Comparison of ENCODE assay signal across 8 mouse cellular contexts in the genomic region with DNA sequence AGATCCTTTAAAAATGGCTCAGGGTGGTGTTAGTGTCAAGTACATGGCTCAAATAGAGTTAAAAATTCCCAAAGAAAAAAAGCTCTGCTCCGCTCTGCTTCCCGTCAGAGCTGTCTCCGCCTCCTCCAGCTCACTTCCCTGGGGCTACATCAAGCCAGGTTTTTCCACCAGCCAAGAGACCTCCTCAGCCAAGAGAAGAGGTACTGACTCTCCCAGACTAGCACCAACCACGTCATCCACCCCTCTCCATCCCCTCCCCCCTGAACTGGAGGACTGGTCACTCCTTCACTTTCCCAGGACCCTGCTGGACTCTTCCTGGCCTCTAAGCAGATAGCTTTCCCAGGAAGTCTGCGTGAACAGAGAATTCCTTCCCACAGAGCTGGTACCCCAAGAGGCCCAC. TPM values are rescaled to one million over a fixed set of nuclear protein-coding genes. Genes with fewer than 3 reads are reported as not detected.
DNase-seq lines count a peak whose midpoint lies in the region; ATAC-seq lines count a peak whose summit lies in the region.

No protein-coding gene starts in this region.

- H3K27ac ChIP-seq in hindbrain, embryonic 13.5 days: peak overlapping the region; percentile 94
- H3K27ac ChIP-seq in limb, embryonic 12.5 days: peak overlapping the region; percentile 94
- peak overlapping the region; percentile 93 for H3K27ac ChIP-seq in midbrain, embryonic 14.5 days (replicated peaks; ENCODE audit: low read depth, low read length)

- H3K9ac ChIP-seq in hindbrain, embryonic 13.5 days: peak overlapping the region; percentile 97
- peak overlapping the region; percentile 92 for H3K9ac ChIP-seq in limb, embryonic 12.5 days (replicated peaks)
- H3K9ac ChIP-seq in midbrain, embryonic 14.5 days (replicated peaks; ENCODE audit: low read length): peak overlapping the region; percentile 97; the same call in 1 of the 2 replicates

- H3K4me1 ChIP-seq in hindbrain, embryonic 13.5 days (replicated peaks): peaks cover 38% of the 10 kb centered on the region
- H3K4me1 ChIP-seq in limb, embryonic 12.5 days (replicated peaks): peaks cover 30% of the 10 kb centered on the region
- H3K4me1 ChIP-seq in midbrain, embryonic 14.5 days (ENCODE audit: control insufficient read depth, insufficient read depth, low read length): peaks cover 20% of the 10 kb centered on the region

- DNase-seq in layer of hippocampus, adult 11-12 months (ENCODE audit: low spot score): peak; percentile 71
- no peak for DNase-seq in layer of hippocampus, adult 9-10 months (ENCODE audit: low spot score)
- DNase-seq in cerebellum, adult 9-11 months: peak; percentile 78
- DNase-seq in frontal cortex, postnatal 36 days (ENCODE audit: low spot score in 2 of 2): peak; percentile 70 to 75
- peak; percentile 72 for DNase-seq in midbrain, embryonic 14.5 days

- peak overlapping the region; percentile 86 for H3K4me2 ChIP-seq in hindbrain, embryonic 13.5 days
- H3K4me2 ChIP-seq in limb, embryonic 12.5 days: peak overlapping the region; percentile 89
- peak overlapping the region; percentile 89 for H3K4me2 ChIP-seq in midbrain, embryonic 14.5 days (ENCODE audit: low read length)

- H3K4me3 ChIP-seq in hindbrain, embryonic 13.5 days: peak overlapping the region; percentile 86
- peak overlapping the region; percentile 96 for H3K4me3 ChIP-seq in limb, embryonic 12.5 days (replicated peaks)
- peak overlapping the region; percentile 85 for H3K4me3 ChIP-seq in midbrain, embryonic 14.5 days (replicated peaks; ENCODE audit: low read depth, low read length)

- peak; percentile 37 for ATAC-seq in hindbrain, embryonic 13.5 days (ENCODE audit: low FRiP score)
- ATAC-seq in limb, embryonic 12.5 days (ENCODE audit: insufficient number of reproducible peaks, insufficient read depth, low FRiP score, low TSS enrichment, low read depth): peak; percentile 68
- ATAC-seq in midbrain, embryonic 14.5 days (ENCODE audit: low FRiP score, low TSS enrichment): peak; percentile 51; the same call in 1 of the 2 replicates
- no peak for ATAC-seq in erythroid progenitor cell, adult 5-6 weeks (replicated peaks; ENCODE audit: low FRiP score, poor library complexity, severe bottlenecking)

- no peaks in the 10 kb centered on the region for H3K27me3 ChIP-seq in hindbrain, embryonic 13.5 days
- H3K27me3 ChIP-seq in limb, embryonic 12.5 days: no peaks in the 10 kb centered on the region
- H3K27me3 ChIP-seq in midbrain, embryonic 14.5 days (ENCODE audit: control insufficient read depth, insufficient read depth, low read length): no peaks in the 10 kb centered on the region

- peaks cover 54% of the 10 kb centered on the region for H3K36me3 ChIP-seq in hindbrain, embryonic 13.5 days
- H3K36me3 ChIP-seq in limb, embryonic 12.5 days: peaks cover 55% of the 10 kb centered on the region
- H3K36me3 ChIP-seq in midbrain, embryonic 14.5 days (ENCODE audit: control insufficient read depth, insufficient read depth, low read length): peaks cover 54% of the 10 kb centered on the region

- H3K9me3 ChIP-seq in hindbrain, embryonic 13.5 days: no peaks in the 10 kb centered on the region
- no peaks in the 10 kb centered on the region for H3K9me3 ChIP-seq in limb, embryonic 12.5 days
- no peaks in the 10 kb centered on the region for H3K9me3 ChIP-seq in midbrain, embryonic 14.5 days (ENCODE audit: control insufficient read depth, low read length)

- 4% methylated on average over 5 of the region's 5 CpGs for WGBS in hindbrain, embryonic 13.5 days
- 2% methylated on average over 5 of the region's 5 CpGs for WGBS in limb, embryonic 12.5 days
- WGBS in midbrain, embryonic 14.5 days: 3% methylated on average over 5 of the region's 5 CpGs

RNA-seq across cellular contexts. Expression of gene Dtx3, which starts 0.9 kb away (rescaled TPM):
- 211 and 221 TPM in 2 replicates for polyA plus RNA-seq in hindbrain, embryonic 13.5 days (2015; fragmentation: Nextera tagmentation; extraction: Ambion mirVana)
- polyA plus RNA-seq in limb, embryonic 12.5 days (2016; fragmentation: Nextera tagmentation; extraction: Ambion mirVana): 150 and 166 TPM in 2 replicates
- 219 and 244 TPM in 2 replicates for polyA plus RNA-seq in midbrain, embryonic 14.5 days (2014; fragmentation: Nextera tagmentation; extraction: Ambion mirVana)
- 18.9 and 22.0 TPM in 2 replicates for total RNA-seq in erythroid progenitor cell, adult 5-6 weeks (2015; ENCODE audit: low replicate concordance)
- 6.3 and 11.9 TPM in 2 replicates for total RNA-seq in erythroid progenitor cell, adult 5-6 weeks (2017; ENCODE audit: low replicate concordance)

RNA-seq across cellular contexts. Expression of gene Arhgef25, which starts 6.5 kb away (rescaled TPM):
- 28.4 and 30.7 TPM in 2 replicates for polyA plus RNA-seq in hindbrain, embryonic 13.5 days (2015; fragmentation: Nextera tagmentation; extraction: Ambion mirVana)
- polyA plus RNA-seq in limb, embryonic 12.5 days (2016; fragmentation: Nextera tagmentation; extraction: Ambion mirVana): 67.5 and 74.1 TPM in 2 replicates
- polyA plus RNA-seq in midbrain, embryonic 14.5 days (2014; fragmentation: Nextera tagmentation; extraction: Ambion mirVana): 19.0 and 19.6 TPM in 2 replicates
- 0.72 TPM in 1 of 2 replicates, not detected in the other for total RNA-seq in erythroid progenitor cell, adult 5-6 weeks (2015; ENCODE audit: low replicate concordance)
- 0.13 and 10.1 TPM in 2 replicates for total RNA-seq in erythroid progenitor cell, adult 5-6 weeks (2017; ENCODE audit: low replicate concordance)

RNA-seq across cellular contexts. Expression of gene Pip4k2c, which starts 15.0 kb away (rescaled TPM):
- 20.0 and 22.1 TPM in 2 replicates for polyA plus RNA-seq in hindbrain, embryonic 13.5 days (2015; fragmentation: Nextera tagmentation; extraction: Ambion mirVana)
- 27.3 and 28.0 TPM in 2 replicates for polyA plus RNA-seq in limb, embryonic 12.5 days (2016; fragmentation: Nextera tagmentation; extraction: Ambion mirVana)
- polyA plus RNA-seq in midbrain, embryonic 14.5 days (2014; fragmentation: Nextera tagmentation; extraction: Ambion mirVana): 12.5 and 14.6 TPM in 2 replicates
- total RNA-seq in erythroid progenitor cell, adult 5-6 weeks (2015; ENCODE audit: low replicate concordance): 31.4 and 61.6 TPM in 2 replicates
- total RNA-seq in erythroid progenitor cell, adult 5-6 weeks (2017; ENCODE audit: low replicate concordance): 37.8 and 46.2 TPM in 2 replicates

RNA-seq across cellular contexts. Expression of gene Slc26a10, which starts 15.9 kb away (rescaled TPM):
- polyA plus RNA-seq in hindbrain, embryonic 13.5 days (2015; fragmentation: Nextera tagmentation; extraction: Ambion mirVana): 1.0 and 1.1 TPM in 2 replicates
- polyA plus RNA-seq in limb, embryonic 12.5 days (2016; fragmentation: Nextera tagmentation; extraction: Ambion mirVana): 3.4 and 3.5 TPM in 2 replicates
- 0.58 and 0.66 TPM in 2 replicates for polyA plus RNA-seq in midbrain, embryonic 14.5 days (2014; fragmentation: Nextera tagmentation; extraction: Ambion mirVana)
- total RNA-seq in erythroid progenitor cell, adult 5-6 weeks (2015; ENCODE audit: low replicate concordance): not detected in 2 replicates
- not detected in 2 replicates for total RNA-seq in erythroid progenitor cell, adult 5-6 weeks (2017; ENCODE audit: low replicate concordance)

RNA-seq across cellular contexts. Expression of gene B4galnt1, which starts 31.4 kb away (rescaled TPM):
- polyA plus RNA-seq in hindbrain, embryonic 13.5 days (2015; fragmentation: Nextera tagmentation; extraction: Ambion mirVana): 40.6 and 42.3 TPM in 2 replicates
- polyA plus RNA-seq in limb, embryonic 12.5 days (2016; fragmentation: Nextera tagmentation; extraction: Ambion mirVana): 4.3 and 5.0 TPM in 2 replicates
- 66.8 and 74.1 TPM in 2 replicates for polyA plus RNA-seq in midbrain, embryonic 14.5 days (2014; fragmentation: Nextera tagmentation; extraction: Ambion mirVana)
- 25.2 and 34.2 TPM in 2 replicates for total RNA-seq in erythroid progenitor cell, adult 5-6 weeks (2015; ENCODE audit: low replicate concordance)
- 10.7 and 14.0 TPM in 2 replicates for total RNA-seq in erythroid progenitor cell, adult 5-6 weeks (2017; ENCODE audit: low replicate concordance)
